Mouse (Mus musculus): ENCODE measurements around the gene D430042O09Rik. TPM values are rescaled to one million over a fixed set of nuclear protein-coding genes. Genes with fewer than 3 reads are reported as not detected.

D430042O09Rik gene
- polyA plus RNA-seq, 1 experiment: 3.7 TPM

GRCm38 (mm10) chr7:125872202-125872580 lies 164.5 kb downstream of the D430042O09Rik start:
- Histone ChIP-seq H3K36me3 (ENCODE audit: control insufficient read depth, insufficient read depth) (no peaks in the 10 kb centered on the region), H3K4me3 (ENCODE audit: insufficient read depth, poor library complexity, severe bottlenecking) (no peak overlapping the region), H3K27me3 (ENCODE audit: control insufficient read depth, insufficient read depth, insufficient read length) (peaks cover 3% of the 10 kb centered on the region), H3ac (ENCODE audit: control insufficient read depth, insufficient read length, low read depth) (no peak overlapping the region), H3K79me2 (ENCODE audit: control insufficient read depth, insufficient read depth) (no peaks in the 10 kb centered on the region), H3K79me3 (ENCODE audit: low read depth) (no peaks in the 10 kb centered on the region)
- TF ChIP-seq MAX (IDR thresholded peaks at IDR 0.05) (no peak), CEBPB (IDR thresholded peaks at IDR 0.05; ENCODE audit: low read depth) (no peak), MYOG (IDR thresholded peaks at IDR 0.05; ENCODE audit: control insufficient read depth, extremely low read depth, insufficient read length) (no peak), MYOD1 (IDR thresholded peaks at IDR 0.05; ENCODE audit: control insufficient read depth, insufficient read length, low read depth) (no peak), FOSL1 (IDR thresholded peaks at IDR 0.05; ENCODE audit: insufficient read depth, low read length, poor library complexity, severe bottlenecking) (no peak), CTCF (IDR thresholded peaks at IDR 0.05; ENCODE audit: control insufficient read depth, insufficient read depth, insufficient read length) (no peak), USF1 (IDR thresholded peaks at IDR 0.05; ENCODE audit: low read depth) (no peak)

- H3K4me3 ChIP-seq (ENCODE audit: insufficient read depth, poor library complexity, severe bottlenecking): no peak overlapping the region
- H3K79me3 ChIP-seq (ENCODE audit: low read depth): no peaks in the 10 kb centered on the region
- H3K36me3 ChIP-seq (ENCODE audit: control insufficient read depth, insufficient read depth): no peaks in the 10 kb centered on the region
- no peak overlapping the region for H3ac ChIP-seq (ENCODE audit: control insufficient read depth, insufficient read length, low read depth)
- no peaks in the 10 kb centered on the region for H3K79me2 ChIP-seq (ENCODE audit: control insufficient read depth, insufficient read depth)
- no peak for TF ChIP-seq MYOG (IDR thresholded peaks at IDR 0.05; ENCODE audit: control insufficient read depth, extremely low read depth, insufficient read length)
- H3K27me3 ChIP-seq (ENCODE audit: control insufficient read depth, insufficient read depth, insufficient read length): peaks cover 5% of the 10 kb centered on the region
Observed at GRCm38 (mm10) chr7:125872874-125873273, 165.2 kb downstream of the D430042O09Rik start.

- Histone ChIP-seq H3K27me3 (ENCODE audit: control insufficient read depth, insufficient read depth, insufficient read length) (peaks cover 8% of the 10 kb centered on the region), H3K36me3 (ENCODE audit: control insufficient read depth, insufficient read depth) (no peaks in the 10 kb centered on the region), H3K4me3 (ENCODE audit: insufficient read depth, poor library complexity, severe bottlenecking) (no peak overlapping the region), H3K79me2 (ENCODE audit: control insufficient read depth, insufficient read depth) (no peaks in the 10 kb centered on the region), H3K79me3 (ENCODE audit: low read depth) (no peaks in the 10 kb centered on the region), H3ac (ENCODE audit: control insufficient read depth, insufficient read length, low read depth) (no peak overlapping the region)
- TF ChIP-seq CTCF (IDR thresholded peaks at IDR 0.05; ENCODE audit: control insufficient read depth, insufficient read depth, insufficient read length): no peak
Observed at GRCm38 (mm10) chr7:125873971-125874495, 166.3 kb downstream of the D430042O09Rik start.

GRCm38 (mm10) chr7:125878040-125878439 lies 170.4 kb downstream of the D430042O09Rik start:
- Histone ChIP-seq H3K79me2 (ENCODE audit: control insufficient read depth, insufficient read depth) (no peaks in the 10 kb centered on the region), H3K4me3 (ENCODE audit: insufficient read depth, poor library complexity, severe bottlenecking) (no peak overlapping the region), H3K27me3 (ENCODE audit: control insufficient read depth, insufficient read depth, insufficient read length) (peaks cover 28% of the 10 kb centered on the region), H3K36me3 (ENCODE audit: control insufficient read depth, insufficient read depth) (no peaks in the 10 kb centered on the region), H3K79me3 (ENCODE audit: low read depth) (no peaks in the 10 kb centered on the region), H3ac (ENCODE audit: control insufficient read depth, insufficient read length, low read depth) (no peak overlapping the region)
- no peak for TF ChIP-seq USF1 (IDR thresholded peaks at IDR 0.05; ENCODE audit: low read depth)
- TF ChIP-seq FOSL1 (IDR thresholded peaks at IDR 0.05; ENCODE audit: insufficient read depth, low read length, poor library complexity, severe bottlenecking): no peak
- TF ChIP-seq CTCF (IDR thresholded peaks at IDR 0.05; ENCODE audit: control insufficient read depth, insufficient read depth, insufficient read length): no peak
- TF ChIP-seq MYOD1 (IDR thresholded peaks at IDR 0.05; ENCODE audit: control insufficient read depth, insufficient read length, low read depth): no peak
- TF ChIP-seq MYOG (IDR thresholded peaks at IDR 0.05; ENCODE audit: control insufficient read depth, extremely low read depth, insufficient read length): no peak
- TF ChIP-seq CEBPB (IDR thresholded peaks at IDR 0.05; ENCODE audit: low read depth): no peak
- TF ChIP-seq MAX (IDR thresholded peaks at IDR 0.05): no peak

GRCm38 (mm10) chr7:125883232-125883631 lies 175.5 kb downstream of the D430042O09Rik start:
- TF ChIP-seq CEBPB (IDR thresholded peaks at IDR 0.05; ENCODE audit: low read depth) (no peak), USF1 (IDR thresholded peaks at IDR 0.05; ENCODE audit: low read depth) (no peak), MAX (IDR thresholded peaks at IDR 0.05) (no peak), CTCF (IDR thresholded peaks at IDR 0.05; ENCODE audit: control insufficient read depth, insufficient read depth, insufficient read length) (no peak)
- Histone ChIP-seq H3K79me3 (ENCODE audit: low read depth) (no peaks in the 10 kb centered on the region), H3K36me3 (ENCODE audit: control insufficient read depth, insufficient read depth) (no peaks in the 10 kb centered on the region), H3K27me3 (ENCODE audit: control insufficient read depth, insufficient read depth, insufficient read length) (peaks cover 37% of the 10 kb centered on the region), H3ac (ENCODE audit: control insufficient read depth, insufficient read length, low read depth) (no peak overlapping the region), H3K79me2 (ENCODE audit: control insufficient read depth, insufficient read depth) (no peaks in the 10 kb centered on the region), H3K4me3 (ENCODE audit: insufficient read depth, poor library complexity, severe bottlenecking) (no peak overlapping the region)

GRCm38 (mm10) chr7:125886116-125886680 lies 178.5 kb downstream of the D430042O09Rik start:
- TF ChIP-seq CTCF (IDR thresholded peaks at IDR 0.05; ENCODE audit: control insufficient read depth, insufficient read depth, insufficient read length): no peak
- TF ChIP-seq USF1 (IDR thresholded peaks at IDR 0.05; ENCODE audit: low read depth): no peak
- no peak for TF ChIP-seq MYOD1 (IDR thresholded peaks at IDR 0.05; ENCODE audit: control insufficient read depth, insufficient read length, low read depth)
- no peak for TF ChIP-seq MAX (IDR thresholded peaks at IDR 0.05)
- no peak for TF ChIP-seq CEBPB (IDR thresholded peaks at IDR 0.05; ENCODE audit: low read depth)
- no peak for TF ChIP-seq FOSL1 (IDR thresholded peaks at IDR 0.05; ENCODE audit: insufficient read depth, low read length, poor library complexity, severe bottlenecking)
- TF ChIP-seq MYOG (IDR thresholded peaks at IDR 0.05; ENCODE audit: control insufficient read depth, extremely low read depth, insufficient read length): no peak
- Histone ChIP-seq H3K79me2 (ENCODE audit: control insufficient read depth, insufficient read depth) (no peaks in the 10 kb centered on the region), H3K27me3 (ENCODE audit: control insufficient read depth, insufficient read depth, insufficient read length) (peaks cover 27% of the 10 kb centered on the region), H3K4me3 (ENCODE audit: insufficient read depth, poor library complexity, severe bottlenecking) (no peak overlapping the region), H3K36me3 (ENCODE audit: control insufficient read depth, insufficient read depth) (no peaks in the 10 kb centered on the region), H3K79me3 (ENCODE audit: low read depth) (no peaks in the 10 kb centered on the region), H3ac (ENCODE audit: control insufficient read depth, insufficient read length, low read depth) (no peak overlapping the region)
